Mouse (Mus musculus) myocyte (in vitro differentiated cells): ENCODE measurements around the gene Trim16.

Experiments used
- E2F4 ChIP-seq: IDR thresholded peaks from one replicate; pipeline ENCODE4 v1.6.1; 2011; ENCODE audit warnings: mild to moderate bottlenecking, control low read depth, moderate library complexity; ENCODE audit not compliant: insufficient read depth
- MAX ChIP-seq: IDR thresholded peaks from one replicate; pipeline ENCODE4 v1.6.1; 2011; ENCODE audit warnings: low read depth, mild to moderate bottlenecking, control low read depth
- POLR2A ChIP-seq: IDR thresholded peaks from one replicate; pipeline ENCODE4 v1.6.1; 2011; ENCODE audit warnings: low read depth, mild to moderate bottlenecking, control low read depth, moderate library complexity; ENCODE audit not compliant: insufficient read length
- POLR2AphosphoS2 ChIP-seq: IDR thresholded peaks from one replicate; pipeline ENCODE4 v1.6.1; 2011; ENCODE audit warnings: low read depth, control low read depth; ENCODE audit not compliant: insufficient read length
- TCF12 ChIP-seq: IDR thresholded peaks from one replicate; pipeline ENCODE4 v1.6.1; 2011; ENCODE audit warnings: mild to moderate bottlenecking, control low read depth; ENCODE audit not compliant: poor library complexity, insufficient read depth, severe bottlenecking

DNA sequence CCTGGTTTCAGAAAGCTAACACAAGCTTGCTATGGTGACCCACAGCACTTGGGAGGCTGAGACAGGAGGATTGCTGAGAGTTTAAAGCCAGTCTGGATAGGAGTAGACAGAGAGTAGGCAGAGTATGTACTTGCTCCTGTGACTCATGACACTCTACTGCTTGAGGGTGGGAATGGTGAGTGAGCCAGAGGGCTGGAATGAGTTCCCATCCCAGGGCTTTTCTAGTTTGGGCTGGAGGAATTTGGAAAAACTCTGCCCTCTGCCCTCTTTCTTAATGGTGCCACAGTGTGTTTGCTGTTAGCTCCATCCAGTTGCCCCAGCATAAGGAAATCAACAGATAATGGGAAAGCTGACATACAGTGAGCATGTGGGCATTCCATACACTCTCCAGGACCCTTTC lies 11.9 kb downstream of the Trim16 start:
- TF ChIP-seq POLR2A (no peak), POLR2AphosphoS2 (no peak), MAX (no peak), E2F4 (no peak), TCF12 (no peak)
